Mouse (Mus musculus) frontal cortex, adult 2 months (tissue): ENCODE measurements around the gene Ankrd50. TPM values are rescaled to one million over a fixed set of nuclear protein-coding genes. Genes with fewer than 3 reads are reported as not detected.

Experiments used
- DNase-seq, 2 experiments: peaks; one replicate each; pipeline ENCODE4 v3.0.0; 2022; ENCODE audit warnings: low spot score in 1 of 2; ENCODE audit errors: extremely low spot score in 1 of 2
- polyA plus RNA-seq: library from polyadenylated mRNA; depleted of rRNA; stranded (reverse); fragments of >200 nt; gene quantifications from 2 replicates; pipeline ENCODE4 v1.2.3, GENCODE M21; 2012

The Ankrd50 gene
- polyA plus RNA-seq, 1 experiment, result 35.5 TPM

DNA sequence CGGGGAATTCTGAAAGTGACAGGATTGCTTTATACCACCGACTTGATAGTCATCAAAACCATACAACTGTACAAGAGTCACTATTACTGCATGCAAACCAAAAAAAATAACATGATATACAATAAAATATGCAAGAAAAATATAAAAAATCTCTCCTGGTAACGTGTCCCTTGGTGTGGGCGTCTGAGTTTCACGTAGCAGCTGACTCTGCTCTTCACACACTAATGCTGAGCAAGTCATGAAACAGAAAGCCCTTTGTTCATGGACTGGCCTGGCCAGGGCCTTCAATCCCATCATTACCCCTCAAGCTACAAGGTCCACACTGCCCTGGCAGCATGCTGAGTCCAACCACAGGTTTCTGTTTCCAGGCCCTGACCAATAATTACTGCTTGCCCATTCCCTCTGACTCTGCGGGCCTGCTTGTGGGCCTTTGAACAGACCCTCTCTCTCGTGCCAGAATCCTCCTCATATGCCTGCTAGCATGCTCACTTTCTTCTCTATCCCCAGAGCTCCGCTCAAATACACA is 17.7 kb downstream of the Ankrd50 start:
- DNase-seq, result no peak

DNA sequence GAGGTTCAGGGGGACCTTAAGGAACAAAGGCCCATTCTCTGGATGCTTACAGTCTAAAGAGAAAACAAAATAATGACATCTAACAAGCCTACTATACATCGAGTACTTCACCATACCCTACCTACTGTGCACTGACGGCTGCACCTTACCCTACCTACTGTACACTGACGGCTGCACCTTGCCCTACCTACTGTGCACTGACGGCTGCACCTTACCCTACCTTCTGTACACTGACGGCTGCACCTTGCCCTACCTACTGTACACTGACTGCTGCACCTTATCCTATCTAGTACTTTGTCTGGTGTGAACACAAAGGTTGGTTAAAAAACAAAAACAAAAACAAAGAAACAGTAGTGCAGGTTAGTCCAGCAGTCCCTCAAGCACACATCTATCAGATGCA is 18.5 kb downstream of the Ankrd50 start:
- no peak for DNase-seq

DNA sequence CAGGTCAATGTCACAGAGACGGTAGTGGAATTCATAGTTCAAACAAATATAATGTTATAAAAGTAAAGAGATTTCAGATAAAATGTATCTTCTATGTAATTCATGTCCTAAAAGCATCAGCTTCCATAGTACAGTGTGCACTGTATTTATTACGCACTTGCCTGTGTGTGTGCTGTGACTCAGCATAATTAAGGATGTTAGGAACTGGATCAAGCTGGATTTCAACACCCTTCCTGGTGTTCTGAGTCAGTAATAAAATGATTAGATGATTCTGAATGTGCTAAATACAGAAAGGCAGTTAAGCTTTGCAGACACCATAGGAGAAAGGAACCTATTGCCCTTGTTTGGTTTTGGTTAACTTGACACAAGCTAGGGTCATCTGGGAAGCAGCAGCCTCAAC is 21.5 kb downstream of the Ankrd50 start:
- no peak for DNase-seq

DNA sequence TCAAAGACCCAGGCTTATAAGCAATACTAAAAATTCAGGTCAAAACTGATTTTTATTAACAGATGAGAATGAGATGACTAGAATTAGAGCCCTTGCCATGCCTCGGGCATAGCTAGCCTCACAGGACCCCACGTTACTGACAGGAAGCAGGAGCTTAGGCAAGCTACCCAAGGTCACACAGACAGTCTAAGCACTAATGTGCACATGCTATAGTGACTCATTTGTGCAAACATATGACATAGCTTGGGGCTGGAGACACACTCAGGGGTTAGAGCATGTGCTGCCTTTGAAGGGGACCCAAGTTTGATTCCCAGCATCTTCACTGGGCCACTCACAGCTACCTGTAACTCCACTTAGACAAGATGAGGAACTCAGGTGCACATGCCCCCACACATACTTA is 22.9 kb downstream of the Ankrd50 start:
- no peak for DNase-seq

DNA sequence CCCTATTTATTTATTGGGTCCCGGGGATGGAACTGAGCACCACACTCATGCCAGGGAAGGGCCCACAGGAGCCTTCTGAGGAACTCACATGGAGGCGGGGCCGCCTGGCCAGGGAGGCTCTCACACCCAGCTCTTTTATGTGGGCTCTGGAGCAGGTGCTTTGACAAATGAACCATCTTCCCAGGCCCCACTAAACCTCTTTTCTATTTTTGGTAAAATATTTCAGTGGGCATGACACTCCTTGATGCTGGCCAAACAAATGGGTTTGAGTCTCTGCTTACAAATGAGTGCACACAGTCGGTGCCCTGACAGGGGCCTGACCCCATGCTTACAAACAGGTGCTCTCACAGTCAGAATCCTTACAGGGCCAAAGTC is 24.4 kb downstream of the Ankrd50 start:
- no peak for DNase-seq

DNA sequence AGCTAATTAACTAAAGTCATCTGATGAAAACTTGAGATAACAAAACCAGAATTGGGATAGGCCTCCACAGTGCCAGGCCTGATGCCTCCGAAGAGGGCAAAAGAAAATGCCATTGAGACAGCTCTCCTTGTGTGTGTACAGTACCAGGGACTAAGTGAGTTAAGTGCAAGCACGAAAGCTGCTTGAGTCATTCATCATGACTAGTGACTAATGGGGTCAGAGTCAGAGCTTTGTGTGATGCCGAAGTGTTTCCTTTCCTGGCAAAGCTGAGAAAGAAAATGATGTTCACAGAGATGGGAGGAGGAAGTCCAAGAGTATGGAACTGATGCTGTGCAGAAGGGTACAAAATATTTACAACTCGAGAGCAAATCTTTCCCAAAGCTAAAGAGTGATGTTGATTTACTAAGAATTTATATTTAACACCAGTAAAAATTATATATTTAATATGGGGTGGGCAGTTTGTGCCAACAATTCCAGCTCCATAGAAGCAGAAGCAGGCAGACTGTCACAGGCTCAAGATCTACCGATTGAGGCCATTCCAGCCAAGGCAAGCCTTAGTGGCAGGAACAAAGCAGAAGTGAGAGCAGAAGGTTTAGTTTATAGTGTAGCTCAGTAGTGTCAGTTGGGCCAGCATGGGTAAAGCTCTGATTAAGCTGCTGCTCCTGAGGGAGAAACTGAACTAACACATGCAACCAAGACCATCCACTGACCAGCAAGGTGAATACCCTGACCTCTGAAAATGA is 25.0 kb downstream of the Ankrd50 start:
- no peak for DNase-seq

DNA sequence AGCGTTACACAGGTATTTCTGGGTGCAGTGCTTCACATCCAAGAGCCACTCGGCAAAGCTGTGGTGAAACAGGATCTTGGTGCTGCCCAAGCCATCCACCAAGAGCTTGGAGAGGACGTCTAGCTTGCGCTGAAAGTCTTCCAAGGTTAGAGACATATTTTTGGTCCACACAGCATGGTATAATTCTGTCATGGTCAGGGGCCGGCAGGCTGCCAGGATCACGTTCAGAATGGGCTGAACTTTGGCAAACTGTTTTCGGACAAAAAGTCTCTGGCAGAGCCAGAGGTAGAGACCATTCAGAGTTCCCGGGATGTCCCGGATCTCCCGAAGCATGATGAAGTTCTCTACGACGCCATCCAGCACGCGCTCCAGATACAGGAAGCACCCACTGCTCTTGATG is 27.6 kb downstream of the Ankrd50 start:
- DNase-seq, result no peak

DNA sequence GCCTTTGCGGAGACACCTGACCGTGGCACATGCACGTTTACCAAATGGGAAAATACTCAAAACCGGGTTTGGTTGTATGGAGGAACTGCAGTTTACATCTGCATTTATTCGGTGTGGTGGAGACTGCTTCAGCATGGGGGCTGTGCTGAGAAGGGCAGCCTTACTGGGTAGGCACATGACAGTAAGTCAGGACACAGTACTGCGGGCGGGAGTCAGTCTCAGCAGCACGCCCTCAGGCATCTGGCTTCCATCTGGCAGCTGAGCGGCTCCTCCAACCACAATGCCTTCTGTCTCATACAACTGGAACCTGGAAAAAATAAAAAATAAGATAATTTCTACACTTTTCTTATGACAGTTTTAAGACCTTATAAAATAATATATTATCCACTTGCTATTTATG is 32.4 kb downstream of the Ankrd50 start:
- DNase-seq, result peak; percentile 39 to 67

DNA sequence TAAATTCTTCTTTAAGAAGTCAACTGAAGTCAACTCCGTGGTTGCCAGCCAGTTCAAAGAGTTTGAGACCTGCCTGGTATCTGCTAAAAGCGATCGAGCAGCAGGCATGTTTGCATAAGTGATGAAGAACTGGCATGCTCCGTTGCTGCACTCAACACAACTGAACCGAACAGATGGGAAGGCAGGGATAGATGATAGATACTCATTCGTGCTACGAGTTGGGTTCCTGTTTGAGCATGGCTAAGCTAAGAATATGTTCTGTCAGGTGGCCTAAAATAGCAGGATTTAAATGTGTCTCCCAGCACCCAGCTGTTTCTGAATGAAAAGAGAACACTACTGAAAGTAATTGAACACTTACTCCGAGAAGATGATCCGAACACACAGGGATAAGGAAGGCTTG is 38.1 kb downstream of the Ankrd50 start:
- peak; percentile 78 to 79 for DNase-seq

DNA sequence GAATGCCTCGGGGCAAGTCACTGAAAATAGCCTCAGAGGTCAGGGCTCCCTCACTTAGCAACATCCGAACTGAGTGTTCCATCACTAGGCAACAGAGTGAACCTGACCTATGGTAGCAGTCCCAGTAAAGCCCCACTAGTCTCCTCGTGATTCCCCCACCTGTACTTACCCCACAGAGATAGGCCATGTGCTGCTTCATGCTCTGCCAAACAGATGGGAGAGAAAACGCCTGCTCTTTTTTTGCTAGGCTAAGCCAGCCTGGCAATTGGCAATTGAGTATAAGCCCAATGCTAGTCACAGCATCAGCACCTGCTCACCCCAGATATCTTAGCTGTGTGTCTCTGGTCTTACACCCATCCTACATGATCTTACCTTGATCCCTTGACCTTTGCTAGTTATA is 40.8 kb downstream of the Ankrd50 start:
- peak in 1 of 2 experiments; percentile 10 for DNase-seq

DNA sequence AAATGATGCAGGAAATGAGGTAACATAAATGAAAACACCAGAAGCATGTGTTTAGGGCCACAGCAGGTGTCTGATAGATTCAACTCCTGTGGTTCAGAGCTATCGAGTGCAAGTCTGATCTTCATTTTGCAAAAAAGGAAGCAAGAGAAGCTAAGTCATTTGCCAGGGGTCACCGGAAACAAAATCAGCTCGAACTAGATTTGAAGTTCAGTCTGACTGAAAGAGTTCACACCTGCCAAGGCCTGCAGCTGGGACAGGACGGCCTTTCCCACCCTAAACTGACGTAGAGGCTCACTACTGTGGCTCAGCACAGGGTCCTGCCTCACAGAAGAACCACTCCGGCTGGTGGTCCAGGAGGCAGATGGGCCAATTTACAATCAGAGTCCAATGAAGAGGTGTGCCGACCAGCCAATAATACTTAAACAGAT is 44.1 kb downstream of the Ankrd50 start:
- DNase-seq, result no peak

DNA sequence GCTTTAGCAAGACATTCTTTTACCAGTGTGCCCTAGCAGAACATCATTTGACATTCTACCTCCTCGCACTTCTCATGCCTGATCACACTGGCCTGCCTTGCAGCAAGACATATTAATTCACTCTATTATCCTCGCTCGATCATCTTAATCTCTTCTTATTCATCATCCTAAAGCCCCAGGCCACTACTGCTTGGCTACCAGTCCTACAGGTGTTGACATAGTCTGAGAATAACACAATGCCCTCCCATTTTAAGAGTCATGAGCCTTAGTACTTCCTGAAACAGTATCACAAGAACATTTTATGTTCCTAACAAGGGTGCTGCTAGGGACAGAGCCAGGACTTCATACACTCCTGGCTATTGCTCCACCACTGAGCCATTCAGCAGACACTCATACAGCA is 48.0 kb downstream of the Ankrd50 start:
- no peak for DNase-seq

DNA sequence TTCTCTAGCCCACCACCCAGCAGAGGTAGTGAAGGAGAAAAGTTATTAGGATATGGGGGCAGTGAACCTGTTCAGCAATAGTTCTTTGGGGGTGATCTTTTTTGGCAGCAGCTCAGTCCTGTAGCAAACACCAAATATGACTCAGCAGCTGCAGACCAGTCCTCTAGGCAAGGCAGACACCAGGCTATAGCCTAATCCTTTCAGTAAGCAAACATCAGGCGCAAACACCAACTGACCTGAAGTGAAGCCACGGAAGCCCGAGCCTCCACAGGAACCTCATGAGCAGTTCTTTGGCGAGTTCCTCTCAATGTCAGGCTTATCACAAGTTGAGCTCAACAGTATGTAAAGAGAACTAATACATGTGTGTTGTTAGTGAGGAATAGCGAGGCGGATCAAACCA is 48.8 kb downstream of the Ankrd50 start:
- DNase-seq, result no peak

DNA sequence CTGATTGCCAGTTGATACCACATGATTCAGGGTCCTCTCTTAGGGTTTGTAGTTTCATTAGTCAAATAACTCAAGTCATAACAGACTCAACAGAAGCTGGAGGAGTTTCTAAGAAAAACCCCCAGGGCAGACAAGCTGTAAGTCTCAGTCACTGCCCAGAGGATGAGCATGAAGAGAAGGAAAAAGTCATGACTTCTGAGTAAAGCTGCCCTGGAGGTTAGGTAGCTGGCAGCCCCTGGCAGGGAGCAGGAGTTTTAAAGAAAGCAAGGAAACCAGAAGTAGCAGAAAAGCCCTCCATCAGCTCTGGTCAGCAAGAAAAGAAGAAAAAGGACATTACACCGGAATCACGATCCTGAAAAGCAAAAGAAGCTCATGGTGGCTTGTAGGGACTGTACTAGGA is 50.2 kb downstream of the Ankrd50 start:
- no peak for DNase-seq

DNA sequence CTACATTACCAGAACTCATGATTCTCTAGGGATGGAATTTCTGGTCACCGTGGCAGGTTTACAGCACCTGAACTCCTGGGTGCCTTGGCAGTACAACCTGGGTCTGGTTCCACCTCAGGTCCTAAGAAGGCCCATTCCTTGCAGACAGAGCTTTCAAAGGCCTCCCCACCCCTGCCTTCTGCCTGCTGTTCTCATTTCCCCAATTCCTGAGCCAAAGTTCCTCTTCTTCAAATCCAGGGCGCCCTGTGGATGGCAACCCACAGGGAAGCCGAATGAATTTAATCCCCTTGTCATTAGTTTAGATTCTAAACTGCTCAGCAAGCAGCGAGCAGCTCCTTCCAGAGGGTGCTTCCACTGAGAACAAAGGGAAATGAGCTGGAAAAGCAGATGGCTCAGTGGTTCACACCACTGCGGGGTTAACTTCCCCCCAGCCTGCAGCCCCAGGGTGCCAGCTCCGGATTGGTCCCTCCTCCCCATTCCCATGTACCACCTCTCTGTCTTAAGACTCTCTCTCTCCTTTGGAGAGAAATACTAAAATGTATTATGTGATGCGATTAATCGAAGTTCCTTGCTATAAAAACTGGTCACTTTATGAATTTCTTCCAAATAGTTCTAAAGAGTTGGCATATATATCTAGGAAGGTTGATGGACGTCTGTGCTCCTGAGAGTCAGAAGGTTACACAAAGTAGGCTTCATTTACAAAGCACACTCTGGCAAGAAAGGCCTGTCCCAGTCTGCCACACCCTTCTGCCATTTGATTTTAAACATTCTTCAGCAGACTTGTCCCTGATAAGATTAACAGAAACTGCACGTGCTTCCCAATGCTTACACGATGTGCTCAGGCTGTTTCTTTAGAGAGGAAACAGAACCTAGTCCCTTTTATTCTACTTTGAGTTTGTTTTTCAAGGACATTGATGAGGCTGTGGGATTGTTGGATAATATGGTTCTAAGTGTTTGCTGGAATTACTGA is 50.9 kb downstream of the Ankrd50 start:
- DNase-seq, result no peak

DNA sequence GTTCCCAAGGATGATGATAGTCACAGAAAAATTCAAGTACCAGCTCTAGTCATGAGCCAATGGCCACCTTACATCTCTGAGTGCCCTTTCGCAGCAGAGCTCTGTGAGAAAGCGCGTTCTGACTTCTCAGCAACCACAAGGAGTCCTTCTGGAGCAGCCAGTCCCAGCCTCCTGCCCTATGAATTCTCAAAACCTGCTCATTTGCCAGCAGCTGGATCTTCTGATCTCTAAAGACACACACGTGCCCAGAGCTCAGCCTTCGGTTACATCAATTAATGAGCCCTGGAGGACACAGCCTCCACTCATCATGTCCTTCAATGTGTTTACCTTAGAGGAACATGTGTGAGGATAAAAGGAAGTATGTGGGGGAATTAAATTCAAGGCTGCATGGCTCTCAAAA is 53.2 kb downstream of the Ankrd50 start:
- no peak for DNase-seq

DNA sequence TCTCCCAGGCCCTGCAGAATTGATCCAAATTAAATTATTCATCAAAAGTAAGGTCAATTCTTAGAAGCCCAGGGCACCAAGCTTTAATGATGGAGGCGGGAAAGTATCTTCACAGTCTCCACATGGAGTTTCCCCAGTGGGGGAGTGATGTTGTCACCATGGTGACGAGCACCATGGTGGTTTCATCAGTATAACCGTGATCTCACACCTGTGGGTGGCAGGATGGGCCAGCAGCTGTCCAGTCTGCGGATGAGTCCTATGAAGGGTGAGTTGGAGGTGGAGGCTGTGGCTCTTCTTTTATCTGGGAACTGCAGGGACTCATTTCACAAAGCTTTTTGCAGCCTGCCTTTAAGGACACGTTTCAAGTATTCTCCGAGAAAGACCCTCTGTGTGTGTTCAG is 53.6 kb downstream of the Ankrd50 start:
- DNase-seq, result peak in 1 of 2 experiments; percentile 26

DNA sequence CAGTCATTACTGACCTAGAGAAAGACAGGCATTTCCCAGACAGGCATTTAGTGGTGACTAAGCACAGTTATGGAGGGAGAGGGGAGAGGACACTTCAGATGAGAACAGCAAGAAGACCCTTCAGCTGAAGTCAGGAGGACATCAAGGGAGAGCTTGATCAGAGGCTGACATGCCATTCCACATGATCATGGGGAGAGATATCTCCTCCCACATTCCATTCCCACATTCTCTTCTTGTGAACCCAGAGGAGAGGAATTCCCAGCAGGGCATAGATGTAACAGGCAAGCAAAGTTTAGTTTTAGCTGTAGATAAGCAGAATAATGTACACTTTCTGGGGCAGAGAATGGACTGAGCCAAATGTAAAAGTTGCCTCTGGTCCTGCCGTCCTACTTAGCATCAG is 57.4 kb downstream of the Ankrd50 start:
- no peak for DNase-seq

DNA sequence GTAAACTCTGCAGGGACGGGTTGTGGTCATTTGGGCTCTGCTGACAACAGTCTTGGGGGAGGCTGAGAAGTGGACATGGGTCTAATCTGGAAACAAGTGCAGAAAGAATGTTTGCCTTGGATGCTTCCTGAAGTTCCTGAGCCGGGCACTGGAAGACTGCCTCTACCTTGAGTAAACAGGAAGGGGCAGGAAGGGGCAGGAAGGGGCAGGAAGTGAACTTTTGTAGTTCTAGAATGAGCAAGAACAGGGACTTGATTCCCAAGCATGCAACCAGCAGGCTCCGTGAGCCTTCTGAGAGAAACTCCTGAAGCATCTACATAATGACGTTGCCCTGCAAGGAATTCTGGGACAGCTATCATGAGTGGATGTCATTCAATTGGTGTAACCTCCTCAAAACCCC is 60.7 kb downstream of the Ankrd50 start:
- no peak for DNase-seq

DNA sequence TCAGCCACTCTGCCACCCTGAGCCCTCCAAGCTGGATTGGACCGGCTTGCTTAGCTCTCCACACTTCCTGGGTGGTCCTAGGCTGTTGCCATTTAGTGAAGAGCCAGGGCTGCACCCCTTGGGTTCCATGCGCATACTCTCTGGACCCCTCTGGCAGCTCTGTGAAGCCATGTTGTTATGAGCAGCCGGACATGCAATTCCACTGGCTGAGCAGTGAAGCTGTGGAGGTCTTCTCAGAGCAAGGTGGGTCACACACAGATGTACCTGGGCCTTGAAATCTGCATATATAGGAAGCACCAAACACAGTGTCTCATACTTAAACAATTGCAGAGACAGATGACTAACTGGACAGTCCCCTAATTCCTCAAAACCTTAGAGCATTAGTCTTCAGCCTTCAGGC is 64.7 kb downstream of the Ankrd50 start:
- no peak for DNase-seq

DNA sequence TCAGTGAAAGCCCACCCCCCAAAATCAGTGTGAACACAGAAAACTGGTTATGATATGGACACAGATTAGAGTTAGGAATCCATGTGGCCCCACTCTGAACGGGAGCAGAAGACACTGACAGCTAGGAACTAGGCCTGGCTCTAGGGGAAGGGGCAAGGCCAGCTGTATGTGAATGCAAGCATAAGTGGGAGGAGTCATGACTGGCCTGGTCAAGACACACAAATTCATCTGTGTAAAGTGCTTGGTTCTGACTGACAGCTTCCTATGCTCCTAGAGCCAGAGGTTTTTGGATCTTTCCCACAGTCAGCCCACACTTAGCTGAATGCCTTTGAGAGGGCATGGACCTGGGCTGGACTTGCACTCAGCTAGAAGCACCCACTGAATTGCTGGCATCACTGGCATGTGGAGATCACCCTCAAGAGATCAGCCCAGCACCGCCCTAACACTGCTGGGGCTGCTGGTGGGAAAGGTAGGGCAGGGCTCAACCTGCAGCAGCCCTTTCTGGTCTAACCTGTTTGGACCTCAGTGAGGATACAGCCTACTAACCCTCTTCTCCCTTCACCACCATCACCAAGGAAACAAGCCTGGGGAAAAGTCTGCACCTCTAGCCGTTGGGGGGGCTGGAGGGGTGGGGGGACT is 69.2 kb downstream of the Ankrd50 start:
- no peak for DNase-seq
